Mouse (Mus musculus): ENCODE measurements at regions not wholly inside any gene's neighbourhood (a gene's known extent, or its start where the extent isn't known, plus 50 kb on each side); places are given as distances from the start of the nearest gene placed in this dataset.

GRCm38 (mm10) chr10:21826793-21827504 lies 55.0 kb upstream of the Sgk1 start:
- Histone ChIP-seq H3K4me2 (ENCODE audit: low read depth) (no peak overlapping the region), H3K4me3 (no peak overlapping the region)
- TF ChIP-seq MYOD1 (IDR thresholded peaks at IDR 0.05; ENCODE audit: control insufficient read depth in 1 of 3, insufficient read length in 2 of 3, low read depth in 2 of 3) = no peak
- TF ChIP-seq MYOG (IDR thresholded peaks at IDR 0.05; ENCODE audit: control insufficient read depth in 1 of 3, insufficient read depth in 1 of 3, insufficient read length in 2 of 3, low read depth in 2 of 3) = no peak
- no peak for TF ChIP-seq POLR2AphosphoS2 (IDR thresholded peaks at IDR 0.05; ENCODE audit: insufficient read length, low read depth)
- no peak for TF ChIP-seq SRF (IDR thresholded peaks at IDR 0.05; ENCODE audit: control insufficient read depth, insufficient read length, low read depth)
- TF ChIP-seq CEBPB (IDR thresholded peaks at IDR 0.05; ENCODE audit: insufficient read depth, poor library complexity, severe bottlenecking) = no peak
- no peak for TF ChIP-seq MAX (IDR thresholded peaks at IDR 0.05; ENCODE audit: low read depth)
- no peak for TF ChIP-seq TCF3 (IDR thresholded peaks at IDR 0.05; ENCODE audit: insufficient read length, low read depth)
- no peak for TF ChIP-seq E2F4 (IDR thresholded peaks at IDR 0.05; ENCODE audit: insufficient read depth)
- TF ChIP-seq POLR2A (IDR thresholded peaks at IDR 0.05; ENCODE audit: insufficient read length, low read depth) = no peak
- TF ChIP-seq TCF12 (IDR thresholded peaks at IDR 0.05; ENCODE audit: insufficient read depth, poor library complexity, severe bottlenecking) = no peak
- TF ChIP-seq REST (IDR thresholded peaks at IDR 0.05; ENCODE audit: insufficient read depth, insufficient read length) = no peak
- TF ChIP-seq USF1 (IDR thresholded peaks at IDR 0.05; ENCODE audit: low read depth) = no peak

GRCm38 (mm10) chr10:21827505-21827844 lies 54.5 kb upstream of the Sgk1 start:
- Histone ChIP-seq H3K4me3 (no peak overlapping the region), H3K79me2 (ENCODE audit: control insufficient read depth, insufficient read depth) (no peaks in the 10 kb centered on the region), H3ac (ENCODE audit: control insufficient read depth, insufficient read length) (no peak overlapping the region), H3K4me2 (ENCODE audit: low read depth) (no peak overlapping the region), H3K36me3 (ENCODE audit: control insufficient read depth, insufficient read depth) (no peaks in the 10 kb centered on the region), H3K27me3 (ENCODE audit: control insufficient read depth, insufficient read depth, insufficient read length) (no peaks in the 10 kb centered on the region)
- TF ChIP-seq USF1 (IDR thresholded peaks at IDR 0.05; ENCODE audit: low read depth) = no peak
- no peak for TF ChIP-seq TCF12 (IDR thresholded peaks at IDR 0.05; ENCODE audit: insufficient read depth, poor library complexity, severe bottlenecking)
- TF ChIP-seq MYOG (IDR thresholded peaks at IDR 0.05; ENCODE audit: control insufficient read depth in 1 of 3, insufficient read depth in 1 of 3, insufficient read length in 2 of 3, low read depth in 2 of 3) = no peak

More at GRCm38 (mm10) chr10:21826793-21827504, 55.0 kb upstream of the Sgk1 start:
- H3K27me3 ChIP-seq (ENCODE audit: control insufficient read depth, insufficient read depth, insufficient read length) = no peaks in the 10 kb centered on the region
- H3ac ChIP-seq (ENCODE audit: control insufficient read depth, insufficient read length) = no peak overlapping the region
- H3K79me2 ChIP-seq (ENCODE audit: control insufficient read depth, insufficient read depth) = no peaks in the 10 kb centered on the region
- no peaks in the 10 kb centered on the region for H3K36me3 ChIP-seq (ENCODE audit: control insufficient read depth, insufficient read depth)

DNA sequence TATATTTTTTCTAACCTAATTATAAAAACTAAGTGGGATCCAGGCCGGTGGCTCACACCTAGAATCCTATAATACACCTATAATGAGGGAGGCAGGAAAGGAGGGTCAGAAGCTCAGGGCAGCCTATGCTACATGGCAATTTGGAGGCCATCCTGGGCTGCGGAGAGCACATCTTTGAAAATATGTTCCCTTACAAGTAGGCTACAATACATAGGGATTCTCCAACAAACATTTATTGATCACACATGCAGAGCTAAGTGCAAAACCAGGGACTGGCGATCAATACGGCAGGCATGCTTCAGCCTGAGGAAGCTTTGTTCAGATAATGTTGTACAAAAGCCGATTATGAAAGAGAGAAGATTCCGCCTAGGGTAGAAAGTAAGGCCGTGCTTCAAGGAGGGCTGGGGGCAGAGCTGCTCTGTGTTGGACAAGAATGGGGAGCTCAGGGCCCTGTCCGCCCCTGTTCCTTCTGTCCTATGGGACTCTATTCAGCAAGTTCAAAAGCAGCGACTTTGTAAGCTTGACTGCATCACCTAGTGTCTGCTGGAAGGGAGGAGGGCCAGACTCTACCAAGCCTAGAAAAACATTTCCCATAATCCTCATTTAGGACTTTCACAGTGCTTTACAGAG lies 53.4 kb upstream of the Sgk1 start:
- H3K79me2 ChIP-seq (ENCODE audit: control insufficient read depth, insufficient read depth) = no peaks in the 10 kb centered on the region
- H3K4me2 ChIP-seq (ENCODE audit: low read depth) = no peak overlapping the region
- no peaks in the 10 kb centered on the region for H3K27me3 ChIP-seq (ENCODE audit: control insufficient read depth, insufficient read depth, insufficient read length)
- H3ac ChIP-seq (ENCODE audit: control insufficient read depth, insufficient read length) = no peak overlapping the region
- TF ChIP-seq E2F4 (IDR thresholded peaks at IDR 0.05; ENCODE audit: insufficient read depth) (no peak), MYOD1 (IDR thresholded peaks at IDR 0.05; ENCODE audit: control insufficient read depth in 1 of 3, insufficient read length in 2 of 3, low read depth in 2 of 3) (no peak), TCF3 (IDR thresholded peaks at IDR 0.05; ENCODE audit: insufficient read length, low read depth) (no peak), SRF (IDR thresholded peaks at IDR 0.05; ENCODE audit: control insufficient read depth, insufficient read length, low read depth) (no peak), TCF12 (IDR thresholded peaks at IDR 0.05; ENCODE audit: insufficient read depth, poor library complexity, severe bottlenecking) (no peak)
- H3K4me3 ChIP-seq = no peak overlapping the region
- no peaks in the 10 kb centered on the region for H3K36me3 ChIP-seq (ENCODE audit: control insufficient read depth, insufficient read depth)

DNA sequence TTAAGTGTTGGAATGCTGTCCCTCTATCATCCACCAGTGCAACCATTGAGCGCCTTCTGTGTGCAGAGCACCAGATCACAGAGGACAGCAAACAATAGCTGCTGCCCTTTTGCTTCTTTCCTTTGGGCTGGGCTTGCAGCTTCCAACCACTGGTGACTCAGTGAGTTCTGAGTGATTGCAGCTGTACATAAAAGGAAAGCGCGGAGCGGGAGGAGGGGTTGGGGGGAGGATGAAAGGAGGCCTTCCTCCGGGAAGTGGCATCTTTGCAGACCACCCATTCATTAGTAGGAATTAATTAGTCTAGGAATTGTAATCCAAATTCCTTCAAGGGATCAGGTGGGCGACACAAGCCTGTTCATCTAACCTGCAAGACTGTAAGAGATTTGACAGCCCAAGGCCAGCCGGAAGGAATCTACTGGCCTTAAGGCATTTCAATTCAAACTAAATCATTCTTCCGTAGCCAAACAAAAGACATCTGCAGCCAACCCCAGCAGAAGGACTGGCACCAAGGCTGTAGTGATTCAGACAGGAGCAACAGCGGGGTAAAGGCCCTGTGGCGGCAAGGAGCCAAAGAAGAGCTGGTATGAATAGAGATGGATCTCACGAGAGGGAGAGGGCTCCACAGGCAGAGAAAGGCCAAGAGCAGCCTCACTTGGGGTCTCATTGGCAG lies 52.8 kb upstream of the Sgk1 start:
- TF ChIP-seq TCF3 (IDR thresholded peaks at IDR 0.05; ENCODE audit: insufficient read length, low read depth) (no peak), E2F4 (IDR thresholded peaks at IDR 0.05; ENCODE audit: insufficient read depth) (no peak), REST (IDR thresholded peaks at IDR 0.05; ENCODE audit: insufficient read depth, insufficient read length) (no peak), POLR2A (IDR thresholded peaks at IDR 0.05; ENCODE audit: insufficient read length, low read depth) (no peak)
- Histone ChIP-seq H3K36me3 (ENCODE audit: control insufficient read depth, insufficient read depth) (no peaks in the 10 kb centered on the region), H3ac (ENCODE audit: control insufficient read depth, insufficient read length) (no peak overlapping the region)

GRCm38 (mm10) chr10:21831002-21831696 lies 50.8 kb upstream of the Sgk1 start:
- Histone ChIP-seq H3K27me3 (ENCODE audit: control insufficient read depth, insufficient read depth, insufficient read length) (no peaks in the 10 kb centered on the region), H3K4me2 (ENCODE audit: low read depth) (no peak overlapping the region), H3K4me3 (no peak overlapping the region), H3ac (ENCODE audit: control insufficient read depth, insufficient read length) (no peak overlapping the region), H3K36me3 (ENCODE audit: control insufficient read depth, insufficient read depth) (no peaks in the 10 kb centered on the region), H3K79me2 (ENCODE audit: control insufficient read depth, insufficient read depth) (no peaks in the 10 kb centered on the region)
- TF ChIP-seq CEBPB (IDR thresholded peaks at IDR 0.05; ENCODE audit: insufficient read depth, poor library complexity, severe bottlenecking) (no peak), E2F4 (IDR thresholded peaks at IDR 0.05; ENCODE audit: insufficient read depth) (no peak), TCF12 (IDR thresholded peaks at IDR 0.05; ENCODE audit: insufficient read depth, poor library complexity, severe bottlenecking) (no peak), POLR2A (IDR thresholded peaks at IDR 0.05; ENCODE audit: insufficient read length, low read depth) (no peak), USF1 (IDR thresholded peaks at IDR 0.05; ENCODE audit: low read depth) (no peak), SRF (IDR thresholded peaks at IDR 0.05; ENCODE audit: control insufficient read depth, insufficient read length, low read depth) (no peak), TCF3 (IDR thresholded peaks at IDR 0.05; ENCODE audit: insufficient read length, low read depth) (no peak), MYOD1 (IDR thresholded peaks at IDR 0.05; ENCODE audit: control insufficient read depth in 1 of 3, insufficient read length in 2 of 3, low read depth in 2 of 3) (no peak), MAX (IDR thresholded peaks at IDR 0.05; ENCODE audit: low read depth) (no peak), MYOG (IDR thresholded peaks at IDR 0.05; ENCODE audit: control insufficient read depth in 1 of 3, insufficient read depth in 1 of 3, insufficient read length in 2 of 3, low read depth in 2 of 3) (no peak), REST (IDR thresholded peaks at IDR 0.05; ENCODE audit: insufficient read depth, insufficient read length) (no peak), POLR2AphosphoS2 (IDR thresholded peaks at IDR 0.05; ENCODE audit: insufficient read length, low read depth) (no peak)

More for the DNA sequence above, 52.8 kb upstream of the Sgk1 start:
- no peak overlapping the region for H3K4me2 ChIP-seq (ENCODE audit: low read depth)
- no peak overlapping the region for H3K4me3 ChIP-seq
- no peaks in the 10 kb centered on the region for H3K79me2 ChIP-seq (ENCODE audit: control insufficient read depth, insufficient read depth)
- no peaks in the 10 kb centered on the region for H3K27me3 ChIP-seq (ENCODE audit: control insufficient read depth, insufficient read depth, insufficient read length)
